In the genomic region with DNA sequence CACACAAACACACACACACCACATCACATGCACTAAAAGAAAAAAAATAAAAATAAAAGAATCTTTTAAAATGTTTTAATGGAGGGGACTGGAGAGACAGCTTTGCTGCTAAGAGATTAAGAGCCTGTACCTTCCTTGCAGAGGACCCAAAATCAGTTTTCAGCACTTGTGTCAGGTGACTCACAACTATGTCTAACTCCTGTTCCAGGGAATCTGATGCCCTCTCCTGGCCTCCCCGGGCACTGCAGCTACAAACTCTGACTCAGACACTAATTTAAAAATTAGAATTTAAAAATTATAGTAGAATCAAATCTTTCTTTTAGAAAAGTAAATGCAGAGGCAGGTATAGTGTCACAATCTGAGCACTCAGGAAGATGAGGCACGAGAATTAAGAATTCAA, we compare ENCODE assay signal across 9 mouse cellular contexts. TPM values are rescaled to one million over a fixed set of nuclear protein-coding genes. Genes with fewer than 3 reads are reported as not detected.
DNase-seq lines count a peak whose midpoint lies in the region; ATAC-seq lines count a peak whose summit lies in the region.
"Had no signal": no experiment of that assay in that cellular context is flagged by ENCODE, and none has a peak within 500 bp of the region (broad histone marks: within the 10 kb centered on the region; RNA-seq: fewer than 3 reads in every experiment).

No protein-coding gene starts in this region.

- H3K4me2 ChIP-seq in neural tube, embryonic 15.5 days, result no peak overlapping the region
- H3K4me2 ChIP-seq: midbrain, embryonic 12.5 days had no signal

- no peaks in the 10 kb centered on the region for H3K27me3 ChIP-seq in neural tube, embryonic 15.5 days (replicated peaks)
- H3K27me3 ChIP-seq: midbrain, embryonic 12.5 days had no signal

- no peak for ATAC-seq in neural tube, embryonic 15.5 days (ENCODE audit: low FRiP score)

- no peaks in the 10 kb centered on the region for H3K9me3 ChIP-seq in neural tube, embryonic 15.5 days (replicated peaks)
- H3K9me3 ChIP-seq: midbrain, embryonic 12.5 days had no signal

- H3K27ac ChIP-seq in neural tube, embryonic 15.5 days (replicated peaks), result no peak overlapping the region
- H3K27ac ChIP-seq: midbrain, embryonic 12.5 days had no signal

- peaks cover 24% of the 10 kb centered on the region for H3K36me3 ChIP-seq in neural tube, embryonic 15.5 days

- H3K4me3 ChIP-seq in neural tube, embryonic 15.5 days (replicated peaks), result no peak overlapping the region
- H3K4me3 ChIP-seq: midbrain, embryonic 12.5 days had no signal

- WGBS in neural tube, embryonic 15.5 days, result 89% methylated on average over 2 of the region's 2 CpGs

- no peak overlapping the region for H3K9ac ChIP-seq in neural tube, embryonic 15.5 days (replicated peaks)
- H3K9ac ChIP-seq: midbrain, embryonic 12.5 days had no signal

- peak; percentile 26 for DNase-seq in embryo, embryonic 10.5 days (ENCODE audit: low spot score)
- DNase-seq in embryo, embryonic 10 days (ENCODE audit: low spot score), result no peak
- DNase-seq in neural tube, embryonic 10.5 days (ENCODE audit: extremely low spot score, low spot score), result peak; percentile 20
- peak; percentile 37 to 45 for DNase-seq in adrenal gland, postnatal 36 days
- DNase-seq in lung, postnatal 10 days, result peak; percentile 30
- DNase-seq in Muller cell, postnatal 12 days (ENCODE audit: inconsistent ontology term), result no peak
- no peak for DNase-seq in left cerebral cortex, adult 11 months (ENCODE audit: low spot score)

- H3K4me1 ChIP-seq in neural tube, embryonic 15.5 days, result no peaks in the 10 kb centered on the region
- H3K4me1 ChIP-seq: midbrain, embryonic 12.5 days had no signal

RNA-seq across cellular contexts. Expression of gene Pex16, which starts 51.8 kb away (rescaled TPM):
- polyA plus RNA-seq in neural tube, embryonic 15.5 days (2015; fragmentation: Nextera tagmentation; extraction: Ambion mirVana), result 39.1 and 39.7 TPM in 2 replicates
- total RNA-seq in adrenal gland, postnatal 36 days (2021), result 100 to 1,000 TPM in 1 of 2 experiments, 10 to 100 TPM in 1; 97.3 to 224 TPM

RNA-seq across cellular contexts. Expression of gene Large2, which starts 52.0 kb away (rescaled TPM):
- polyA plus RNA-seq in neural tube, embryonic 15.5 days (2015; fragmentation: Nextera tagmentation; extraction: Ambion mirVana), result 0.95 and 2.5 TPM in 2 replicates
- 1 to 10 TPM in 1 of 2 experiments, under 1 TPM in 1; 0.79 to 2.4 TPM for total RNA-seq in adrenal gland, postnatal 36 days (2021)

RNA-seq across cellular contexts. Expression of gene 1700029I15Rik, which starts 59.7 kb away (rescaled TPM):
- polyA plus RNA-seq in neural tube, embryonic 15.5 days (2015; fragmentation: Nextera tagmentation; extraction: Ambion mirVana), result 7.1 and 8.0 TPM in 2 replicates
- total RNA-seq in adrenal gland, postnatal 36 days (2021), result 10 to 100 TPM in 1 of 2 experiments, 1 to 10 TPM in 1; 6.2 to 10.0 TPM

Comparison
In these comparisons a context has a peak if more than half of its experiments do, and no peak if none do; other contexts are left out.
1. DNase-seq: peak in embryo, embryonic 10.5 days (single experiment), neural tube, embryonic 10.5 days (single experiment), adrenal gland, postnatal 36 days (2 of 2) and lung, postnatal 10 days (single experiment); none in embryo, embryonic 10 days (single experiment), Muller cell, postnatal 12 days (single experiment) and left cerebral cortex, adult 11 months (single experiment).